Comparison of ENCODE assay signal across 8 mouse cellular contexts in genomic region chr1:180812463-180813408, GRCm38 (mm10). TPM values are rescaled to one million over a fixed set of nuclear protein-coding genes. Genes with fewer than 3 reads are reported as not detected.
DNase-seq lines count a peak whose midpoint lies in the region; ATAC-seq and TF ChIP-seq lines count a peak whose summit lies in the region.

No protein-coding gene starts in this region.

- no peak for DNase-seq in G1E (ENCODE audit: low spot score)
- peak; percentile 56 for DNase-seq in cerebellum, adult 8-10 months
- DNase-seq in hindbrain, embryonic 10.5 days (ENCODE audit: low spot score) = peak; percentile 70
- peak; percentile 32 for DNase-seq in layer of hippocampus, adult 9-11 months
- DNase-seq in lung, embryonic 14.5 days = peak; percentile 79
- peak; percentile 58 for DNase-seq in thymus, adult 2 months

- peak overlapping the region; percentile 100 for H3K27ac ChIP-seq in hindbrain, embryonic 10.5 days
- H3K27ac ChIP-seq in lung, embryonic 14.5 days (ENCODE audit: low read depth) = peak overlapping the region; percentile 100
- peak overlapping the region; percentile 99 for H3K27ac ChIP-seq in neural tube, embryonic 15.5 days (replicated peaks)
- peak overlapping the region; percentile 93 for H3K27ac ChIP-seq in thymus, adult 2 months (ENCODE audit: control insufficient read depth, insufficient read depth, low read length)

- no peaks in the 10 kb centered on the region for H3K27me3 ChIP-seq in G1E (ENCODE audit: insufficient read depth, low read length)
- no peaks in the 10 kb centered on the region for H3K27me3 ChIP-seq in hindbrain, embryonic 10.5 days (ENCODE audit: insufficient read depth, poor library complexity, severe bottlenecking)
- H3K27me3 ChIP-seq in lung, embryonic 14.5 days (ENCODE audit: insufficient read depth, low read length) = no peaks in the 10 kb centered on the region
- H3K27me3 ChIP-seq in neural tube, embryonic 15.5 days (replicated peaks) = no peaks in the 10 kb centered on the region
- no peaks in the 10 kb centered on the region for H3K27me3 ChIP-seq in thymus, adult 2 months (ENCODE audit: control insufficient read depth, insufficient read depth, low read length)

- ATAC-seq in G1E (ENCODE audit: extremely low read depth, insufficient number of reproducible peaks, low FRiP score, poor library complexity, severe bottlenecking) = no peak
- ATAC-seq in frontal cortex, adult (ENCODE audit: low TSS enrichment) = peak; percentile 51
- ATAC-seq in lung, embryonic 14.5 days (ENCODE audit: insufficient read depth) = peak; percentile 21
- peak; percentile 35 for ATAC-seq in neural tube, embryonic 15.5 days (ENCODE audit: low FRiP score)

- TF ChIP-seq CTCF in G1E (IDR thresholded peaks at IDR 0.05; ENCODE audit: low read depth, low read length) = no peak
- no peak for TF ChIP-seq CTCF in lung, embryonic 14.5 days (IDR thresholded peaks at IDR 0.05; ENCODE audit: low read depth)
- 0 out of 2 replicates have a peak, but pooled peaks have one; percentile 19 for TF ChIP-seq CTCF in thymus, adult 2 months (IDR thresholded peaks at IDR 0.05; ENCODE audit: borderline replicate concordance, control insufficient read depth, extremely low read depth, insufficient read depth, low read length, poor library complexity)

- no peak for TF ChIP-seq POLR2A in thymus, adult 2 months (IDR thresholded peaks at IDR 0.05; ENCODE audit: control insufficient read depth, extremely low read depth, insufficient read depth, low read length, poor library complexity)

- peaks cover 43% of the 10 kb centered on the region for H3K4me1 ChIP-seq in G1E (ENCODE audit: insufficient read depth, low read depth, low read length)
- H3K4me1 ChIP-seq in hindbrain, embryonic 10.5 days (replicated peaks) = peaks cover 54% of the 10 kb centered on the region
- peaks cover 15% of the 10 kb centered on the region; the same call in 1 of the 2 replicates for H3K4me1 ChIP-seq in lung, embryonic 14.5 days (ENCODE audit: insufficient read depth)
- H3K4me1 ChIP-seq in neural tube, embryonic 15.5 days = peaks cover 49% of the 10 kb centered on the region
- H3K4me1 ChIP-seq in thymus, adult 2 months (replicated peaks; ENCODE audit: control insufficient read depth, insufficient read depth, low read length) = peaks cover 7% of the 10 kb centered on the region

- peaks cover 34% of the 10 kb centered on the region for H3K36me3 ChIP-seq in G1E (replicated peaks)
- peaks cover 34% of the 10 kb centered on the region for H3K36me3 ChIP-seq in hindbrain, embryonic 10.5 days
- peaks cover 31% of the 10 kb centered on the region for H3K36me3 ChIP-seq in lung, embryonic 14.5 days (ENCODE audit: insufficient read depth)
- peaks cover 23% of the 10 kb centered on the region for H3K36me3 ChIP-seq in neural tube, embryonic 15.5 days
- peaks cover 28% of the 10 kb centered on the region for H3K36me3 ChIP-seq in thymus, adult 2 months (ENCODE audit: control insufficient read depth, insufficient read depth, low read length)

- H3K4me3 ChIP-seq in G1E (ENCODE audit: low read depth, low read length) = peak overlapping the region; percentile 84
- peak overlapping the region; percentile 96 for H3K4me3 ChIP-seq in hindbrain, embryonic 10.5 days
- H3K4me3 ChIP-seq in lung, embryonic 14.5 days (ENCODE audit: low read depth, low read length) = peak overlapping the region; percentile 73
- H3K4me3 ChIP-seq in neural tube, embryonic 15.5 days (replicated peaks) = peak overlapping the region; percentile 97
- peak overlapping the region; percentile 77 for H3K4me3 ChIP-seq in thymus, adult 2 months (ENCODE audit: control insufficient read depth, insufficient read depth, low read length)

- WGBS in hindbrain, embryonic 10.5 days = under 1% methylated on average over 71 of the region's 71 CpGs
- WGBS in lung, embryonic 14.5 days = under 1% methylated on average over 71 of the region's 71 CpGs
- WGBS in neural tube, embryonic 15.5 days = under 1% methylated on average over 71 of the region's 71 CpGs
- under 1% methylated on average over 71 of the region's 71 CpGs for WGBS in thymus, adult 2 months

- H3K9me3 ChIP-seq in G1E (replicated peaks) = no peaks in the 10 kb centered on the region
- H3K9me3 ChIP-seq in hindbrain, embryonic 10.5 days = no peaks in the 10 kb centered on the region
- no peaks in the 10 kb centered on the region for H3K9me3 ChIP-seq in lung, embryonic 14.5 days (ENCODE audit: low read depth, low read length)
- H3K9me3 ChIP-seq in neural tube, embryonic 15.5 days (replicated peaks) = no peaks in the 10 kb centered on the region

- H3K9ac ChIP-seq in lung, embryonic 14.5 days = peak overlapping the region; percentile 98
- H3K9ac ChIP-seq in neural tube, embryonic 15.5 days (replicated peaks) = peak overlapping the region; percentile 99

- H3K4me2 ChIP-seq in lung, embryonic 14.5 days = peak overlapping the region; percentile 59
- peak overlapping the region; percentile 57 for H3K4me2 ChIP-seq in neural tube, embryonic 15.5 days

RNA-seq across cellular contexts. Expression of gene H3f3a, which starts 1.0 kb away (rescaled TPM):
- total RNA-seq in G1E (2014; fragmentation: Nextera tagmentation) (1,182 and 1,327 TPM in 2 replicates), G1E (2017) (2,511 and 3,138 TPM in 2 replicates)
- 1,136 and 1,527 TPM in 2 replicates for polyA plus RNA-seq in G1E (2012)
- polyA plus RNA-seq in hindbrain, embryonic 10.5 days (2016; fragmentation: Nextera tagmentation; extraction: Ambion mirVana) = 2,706 and 3,181 TPM in 2 replicates
- polyA plus RNA-seq in lung, embryonic 14.5 days (2014; fragmentation: Nextera tagmentation; extraction: Ambion mirVana) = 2,358 and 2,465 TPM in 2 replicates
- polyA plus RNA-seq in neural tube, embryonic 15.5 days (2015; fragmentation: Nextera tagmentation; extraction: Ambion mirVana) = 2,562 and 2,745 TPM in 2 replicates
- 750 and 796 TPM in 2 replicates for polyA plus RNA-seq in thymus, adult 2 months (2012; rRNA removed)

RNA-seq across cellular contexts. Expression of gene Sde2, which starts 38.2 kb away (rescaled TPM):
- 41.0 and 43.2 TPM in 2 replicates for total RNA-seq in G1E (2014; fragmentation: Nextera tagmentation)
- 52.6 and 72.2 TPM in 2 replicates for total RNA-seq in G1E (2017)
- 37.2 and 51.6 TPM in 2 replicates for polyA plus RNA-seq in G1E (2012)
- 33.8 and 40.1 TPM in 2 replicates for polyA plus RNA-seq in hindbrain, embryonic 10.5 days (2016; fragmentation: Nextera tagmentation; extraction: Ambion mirVana)
- polyA plus RNA-seq in lung, embryonic 14.5 days (2014; fragmentation: Nextera tagmentation; extraction: Ambion mirVana) = 35.2 and 35.9 TPM in 2 replicates
- 28.0 and 30.8 TPM in 2 replicates for polyA plus RNA-seq in neural tube, embryonic 15.5 days (2015; fragmentation: Nextera tagmentation; extraction: Ambion mirVana)
- 18.4 and 19.4 TPM in 2 replicates for polyA plus RNA-seq in thymus, adult 2 months (2012; rRNA removed)
